Mouse (Mus musculus) left cerebral cortex, postnatal 14 days (tissue): ENCODE data around the gene Prps2. TPM values are rescaled to one million over a fixed set of nuclear protein-coding genes. Genes with fewer than 3 reads are reported as not detected.
"Not testable (repeated sequence)": the region's sequence is repeated elsewhere in the genome, so short reads cannot be mapped to it uniquely, and the experiment has no call there.

Experiments
- DNase-seq, 2 experiments: peaks; one replicate each; pipeline ENCODE4 v3.0.0; 2021 to 2022; ENCODE audit warnings: low spot score in 2 of 2, mixed read lengths in 1 of 2
- intact Hi-C: fragments of 180-260 bp; cut with DNase I; formaldehyde crosslinking; loops from one replicate; pipeline ENCODE4 v1.15.1; 2025
- long read RNA-seq, 2 experiments: library from polyadenylated mRNA; stranded (forward); transcript quantifications; one replicate each; pipeline ENCODE4 v2.0.0; 2021
- total RNA-seq, 2 experiments: library from RNA; stranded (reverse); gene quantifications; 2 replicates each; pipeline ENCODE4 v1.2.3; 2021

The Prps2 gene
- 10 to 100 TPM; 23.1 to 27.6 TPM for total RNA-seq
- long read RNA-seq, experiment 1, transcript Prps2-201 (7 exons, 3,699 nt), result major isoform, 31 of 34 reads
- long read RNA-seq, experiment 1, partial matches to known transcripts, result 0 of 34 reads
- long read RNA-seq, experiment 1, other reads (novel, unspliced or antisense), result 3 of 34 reads
- long read RNA-seq, experiment 2, transcript Prps2-201 (7 exons, 3,699 nt), result major isoform, 15 of 19 reads
- long read RNA-seq, experiment 2, partial matches to known transcripts, result 2 of 19 reads
- long read RNA-seq, experiment 2, other reads (novel, unspliced or antisense), result 2 of 19 reads

DNA sequence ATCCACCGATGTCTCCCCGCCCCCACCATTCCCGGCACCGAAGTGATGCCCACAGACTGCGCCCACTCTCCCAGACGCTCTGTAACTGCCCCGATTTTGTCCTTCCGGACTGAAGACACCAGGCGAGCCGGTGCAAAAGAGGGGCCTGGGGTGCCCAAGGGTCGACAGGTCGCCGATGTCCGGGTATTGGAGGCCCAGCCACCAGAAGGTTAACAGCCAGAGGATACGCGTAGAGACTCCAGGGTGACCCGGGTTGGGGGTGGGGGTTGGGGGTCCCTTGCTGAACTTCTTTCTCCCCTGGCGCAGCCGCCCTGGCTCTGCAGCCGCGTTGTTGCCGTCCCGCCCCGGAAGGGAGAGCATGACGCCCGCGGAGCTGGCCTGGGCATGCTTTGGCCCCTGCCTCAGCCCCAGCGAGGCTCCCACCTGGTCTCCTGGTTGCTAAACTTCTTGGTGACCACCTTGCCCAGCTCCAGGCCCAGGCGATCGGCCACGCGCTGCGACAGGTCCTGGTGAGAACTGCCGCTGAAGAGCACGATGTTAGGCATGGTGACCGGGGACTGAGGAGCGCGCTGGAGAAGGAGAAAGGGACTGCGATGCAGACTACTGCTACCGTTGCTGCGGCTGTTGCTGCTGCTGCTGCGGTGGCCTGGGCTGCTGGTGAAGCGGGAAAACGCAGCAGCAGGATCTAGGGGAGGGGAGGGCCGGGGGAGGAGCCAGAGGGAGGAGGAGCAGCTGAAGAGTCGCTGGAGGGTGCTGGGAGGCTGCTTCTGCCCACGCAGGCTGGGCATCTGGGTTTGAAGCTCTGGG, at the start of gene Prps2:
Gene Prps2 (minus strand): TSS at position 703 of the 807 bp plus-strand sequence.
- intact Hi-C loops, result no loop called here
- peak; percentile 22 to 27 for DNase-seq

DNA sequence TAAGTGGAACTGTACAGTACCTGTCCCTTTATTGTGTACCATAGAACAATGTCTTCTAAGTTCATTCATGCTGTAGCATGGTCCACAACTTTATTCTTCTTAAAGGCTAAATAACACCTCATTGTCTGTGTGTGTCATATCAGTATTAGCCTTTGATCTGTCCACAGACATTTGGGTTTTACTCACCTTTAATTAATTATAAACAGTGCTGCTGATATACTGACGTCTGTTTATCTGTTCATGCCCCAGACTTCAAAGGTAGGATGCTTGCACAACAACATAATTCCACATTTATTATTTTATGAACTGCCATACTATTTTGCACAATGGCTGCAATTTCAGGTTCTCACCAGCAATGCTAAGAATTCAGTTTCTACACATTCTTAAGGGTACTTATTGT, 35.1 kb upstream of the Prps2 start:
- DNase-seq, result no peak
- intact Hi-C loops, result no loop called here

DNA sequence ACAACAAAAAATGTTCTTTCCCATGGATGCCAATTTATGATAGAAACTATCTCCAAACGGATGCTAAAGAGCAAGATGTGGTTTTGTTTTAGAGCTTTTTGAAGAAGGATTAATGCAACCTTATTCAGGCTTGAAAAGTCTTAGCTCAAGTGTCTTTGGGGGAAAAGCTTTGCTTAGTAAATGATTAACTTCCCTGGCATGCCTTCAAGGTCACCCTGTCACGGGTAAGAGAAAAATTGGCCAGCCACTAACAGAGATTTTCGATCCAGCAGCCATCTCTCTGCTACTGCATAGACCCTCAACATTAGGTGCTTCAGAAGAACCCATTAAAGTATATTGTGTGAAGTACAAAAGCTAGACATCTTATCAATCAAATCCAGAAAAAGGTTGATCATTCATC, 12.4 kb upstream of the Prps2 start:
- DNase-seq, result no peak
- intact Hi-C loops, result no loop called here

DNA sequence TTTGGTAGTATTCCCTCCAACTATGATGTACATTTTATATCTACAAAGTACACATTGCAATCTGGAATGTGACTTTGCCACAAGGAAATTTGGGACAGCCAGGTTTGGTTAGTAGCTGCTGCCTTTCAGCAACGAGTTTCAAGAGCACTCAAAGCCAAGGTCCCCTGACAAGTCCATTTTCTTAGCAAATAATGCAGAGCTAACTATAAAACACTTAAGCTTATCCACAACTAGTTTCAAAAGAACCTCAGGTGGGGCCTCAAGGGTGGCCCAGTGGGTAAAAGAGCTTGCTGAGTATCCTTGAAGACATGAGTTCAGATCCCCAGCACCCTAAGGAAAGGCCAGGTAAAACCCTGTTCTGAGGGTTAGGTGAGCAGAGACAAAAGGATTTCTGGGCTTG, 4.1 kb upstream of the Prps2 start:
- no peak for DNase-seq
- intact Hi-C loops, result no loop called here

DNA sequence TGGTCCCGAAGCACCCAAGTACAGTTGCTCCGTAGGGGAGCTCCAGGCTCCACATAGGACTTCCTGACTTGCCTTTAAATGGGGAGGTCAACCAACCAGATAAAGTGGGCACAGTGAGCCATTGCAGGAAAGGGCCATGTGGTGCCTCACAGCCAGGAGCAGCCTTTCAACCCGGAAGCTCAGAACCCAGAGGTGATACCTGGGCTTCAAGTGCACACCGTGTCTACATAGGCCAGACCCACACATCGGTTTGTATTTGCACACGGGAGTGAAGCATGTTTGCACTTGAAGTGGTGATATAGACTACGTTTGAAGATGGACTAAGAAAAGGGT, 271 bp upstream of the Prps2 start:
- intact Hi-C loops, result no loop called here
- DNase-seq, result no peak

DNA sequence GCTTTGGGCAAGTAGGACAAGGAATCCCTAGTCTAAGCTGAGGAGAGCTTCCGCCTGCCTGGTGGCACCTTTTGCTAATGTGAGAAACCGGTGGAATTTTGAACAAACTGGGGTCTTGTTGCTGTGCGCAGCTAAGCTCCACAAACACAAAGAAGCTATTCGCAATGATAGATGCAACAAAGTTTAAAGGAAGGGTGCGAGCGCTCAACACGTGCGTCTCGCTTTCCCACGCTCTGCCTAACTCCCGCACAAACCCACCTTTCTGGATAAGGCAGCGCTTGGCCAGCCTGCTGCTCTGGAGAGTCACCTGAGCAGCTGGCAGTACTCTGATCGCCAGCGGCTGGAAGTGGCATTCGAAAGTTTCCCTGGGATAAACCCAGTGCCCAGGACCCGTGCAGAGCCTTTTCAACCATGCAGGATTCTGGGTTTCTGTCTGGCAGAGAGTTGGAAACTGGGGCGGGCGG, 934 bp downstream of the Prps2 start:
- intact Hi-C loops, result no loop called here
- peak in 1 of 2 experiments; percentile 13 for DNase-seq

DNA sequence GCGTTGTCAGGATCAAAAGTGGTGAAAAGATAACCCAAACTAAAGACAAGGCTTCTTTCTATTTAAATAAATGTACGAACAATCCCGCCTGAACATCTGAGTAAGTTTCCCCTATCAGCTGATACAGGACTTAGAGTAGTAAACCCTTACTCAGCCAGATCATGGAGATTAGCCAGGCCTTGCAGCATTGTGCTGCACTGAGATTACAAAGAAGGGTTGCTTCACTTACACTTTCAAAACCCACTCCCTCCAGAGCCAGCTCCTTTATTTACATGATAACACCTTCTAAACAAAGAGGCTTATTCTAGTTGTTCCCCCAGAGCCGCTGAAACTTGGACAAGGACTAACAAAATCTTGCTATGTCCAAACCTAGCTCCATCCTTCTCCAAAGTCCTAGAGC, 2.5 kb downstream of the Prps2 start:
- intact Hi-C loops, result no loop called here
- no peak for DNase-seq

DNA sequence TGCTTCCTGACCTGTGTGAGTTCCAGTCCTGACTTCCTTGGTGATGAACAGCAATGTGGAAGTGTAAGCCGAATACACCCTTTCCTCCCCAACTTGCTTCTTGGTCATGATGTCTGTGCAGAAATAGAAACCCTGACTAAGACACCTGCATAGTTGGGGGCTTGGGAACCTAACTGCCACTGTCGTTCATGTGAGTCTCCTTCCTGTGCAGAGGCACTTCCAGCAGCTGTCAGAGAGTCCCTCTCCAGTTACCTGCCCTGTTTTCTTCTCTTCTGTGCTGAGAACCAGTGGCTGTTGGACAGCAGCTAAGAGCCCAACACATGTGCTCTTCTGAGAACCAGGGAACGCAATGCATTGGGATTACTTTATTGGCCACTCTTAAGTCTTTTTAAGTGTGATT, 21.3 kb downstream of the Prps2 start:
- intact Hi-C loops, DNase-seq: not testable (repeated sequence)

DNA sequence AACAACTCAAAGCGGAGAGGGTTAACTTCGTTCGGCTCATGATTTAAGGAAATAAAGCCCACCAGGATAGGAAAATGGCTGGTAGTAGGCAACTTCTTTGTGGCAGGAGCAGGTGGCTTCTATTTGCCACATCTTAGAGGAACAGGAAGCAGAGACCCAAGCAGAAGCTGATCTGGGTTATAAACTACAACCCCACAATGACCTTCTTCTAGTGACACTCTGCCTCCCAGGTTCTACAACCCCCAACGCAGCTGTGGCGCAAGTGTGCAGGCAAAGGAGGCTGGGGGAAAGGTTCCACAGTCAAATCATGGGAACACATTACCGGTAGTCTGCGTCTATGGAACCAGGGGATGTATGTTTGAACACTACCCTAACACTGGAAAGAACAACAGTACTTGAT, 22.8 kb downstream of the Prps2 start:
- DNase-seq, result no peak
- intact Hi-C loops, result loop anchor here (5.0 kb wide), 1 partner anchor 67 kb away; no protein-coding TSS in a partner anchor

DNA sequence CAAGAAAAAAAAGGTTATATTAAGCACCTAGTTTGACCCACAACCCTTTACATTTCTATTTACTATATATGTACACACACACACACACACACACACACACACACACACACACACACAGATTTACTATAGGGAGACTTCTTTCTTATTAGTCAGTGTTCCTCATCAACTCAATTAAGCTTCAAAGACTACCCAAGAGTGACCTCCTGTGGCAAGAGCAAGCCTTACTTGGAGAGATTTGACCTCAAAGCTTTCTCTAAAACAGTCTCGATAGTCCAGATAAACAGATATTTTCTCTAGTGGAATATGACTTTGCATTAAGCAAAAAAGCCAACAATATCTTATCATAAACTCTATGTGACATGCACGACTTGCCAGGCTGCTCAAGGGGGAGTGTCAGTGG, 25.1 kb downstream of the Prps2 start:
- peak in 1 of 2 experiments; percentile 8 for DNase-seq
- intact Hi-C loops, result loop anchor here (5.0 kb wide), 1 partner anchor 65 kb away; no protein-coding TSS in a partner anchor

DNA sequence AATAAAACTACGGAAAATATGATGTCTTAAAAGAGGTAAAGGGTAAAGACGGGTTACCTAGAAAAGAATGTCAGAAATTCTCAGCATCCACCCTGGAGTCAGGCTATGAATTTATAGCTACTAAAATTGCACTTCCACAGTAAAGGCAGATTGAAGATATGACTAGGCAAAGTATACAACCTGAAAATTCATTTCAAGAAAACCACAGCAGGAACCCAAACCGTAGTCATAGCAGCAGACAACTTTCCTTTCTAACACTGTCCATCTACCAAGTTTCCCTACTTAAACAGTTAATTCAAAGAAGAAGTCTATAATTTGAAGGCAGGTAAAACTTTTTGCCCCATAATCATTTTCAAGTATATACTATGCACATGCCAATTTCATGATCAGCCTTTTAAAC, 26.6 kb downstream of the Prps2 start:
- intact Hi-C loops, result loop anchor here (5.0 kb wide), 1 partner anchor 64 kb away; no protein-coding TSS in a partner anchor
- no peak for DNase-seq

DNA sequence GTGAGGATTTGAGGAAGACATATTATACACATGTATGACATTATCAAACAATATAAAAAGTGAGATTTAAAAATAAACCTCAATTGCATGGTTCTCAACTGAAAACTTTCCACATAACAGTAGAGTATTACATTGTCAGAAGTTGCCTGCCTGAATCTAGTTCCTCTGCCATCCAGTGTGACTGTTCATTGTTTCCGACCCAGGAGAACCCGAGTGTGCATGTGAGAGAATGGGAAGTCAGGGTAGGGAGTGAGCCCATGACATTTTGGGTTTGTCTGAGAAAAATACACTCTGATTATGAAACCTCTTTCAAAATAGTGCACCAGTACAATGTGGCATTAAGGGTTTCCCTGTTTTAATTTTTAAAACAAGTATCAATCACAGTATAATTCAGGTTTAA, 28.9 kb downstream of the Prps2 start:
- no peak for DNase-seq
- intact Hi-C loops, result no loop called here

DNA sequence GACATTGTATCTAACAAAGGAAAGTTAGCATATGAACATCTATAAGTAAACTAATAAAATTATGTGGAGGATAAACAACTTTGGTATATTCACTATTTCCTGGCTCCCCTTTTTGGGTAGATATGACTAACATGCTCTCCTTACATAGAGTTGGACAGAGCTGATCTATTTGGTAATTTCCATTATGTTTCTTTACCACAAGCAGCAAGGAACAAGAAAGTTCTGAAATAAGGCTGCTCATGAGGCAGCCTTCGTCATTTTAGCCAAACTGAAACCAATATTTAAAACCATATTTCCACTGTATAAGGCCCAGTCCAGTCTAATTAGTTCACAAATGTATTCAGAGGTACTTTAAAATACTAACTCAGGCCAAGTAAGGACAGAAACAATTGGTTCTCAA, 36.1 kb downstream of the Prps2 start:
- intact Hi-C loops, result no loop called here
- no peak for DNase-seq

DNA sequence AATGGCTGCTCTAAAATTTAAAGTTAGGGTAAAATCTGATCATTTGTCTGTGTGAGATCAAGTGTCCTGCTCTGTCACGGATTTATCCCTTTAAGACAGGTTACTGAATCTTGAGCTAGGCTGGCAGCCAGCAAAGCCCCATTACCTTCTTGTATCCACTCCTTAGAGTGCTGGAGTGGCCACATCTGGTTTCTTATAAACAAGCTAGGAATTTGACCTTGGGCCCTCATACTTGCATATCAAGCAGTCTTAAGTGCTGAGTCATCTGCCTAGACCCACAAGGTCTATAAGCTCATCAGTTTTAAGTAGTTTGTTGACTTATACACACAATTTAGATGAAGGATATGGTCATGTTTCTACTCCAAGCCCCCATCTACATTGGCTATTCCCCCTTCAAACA, 38.2 kb downstream of the Prps2 start:
- intact Hi-C loops, result no loop called here
- no peak for DNase-seq

DNA sequence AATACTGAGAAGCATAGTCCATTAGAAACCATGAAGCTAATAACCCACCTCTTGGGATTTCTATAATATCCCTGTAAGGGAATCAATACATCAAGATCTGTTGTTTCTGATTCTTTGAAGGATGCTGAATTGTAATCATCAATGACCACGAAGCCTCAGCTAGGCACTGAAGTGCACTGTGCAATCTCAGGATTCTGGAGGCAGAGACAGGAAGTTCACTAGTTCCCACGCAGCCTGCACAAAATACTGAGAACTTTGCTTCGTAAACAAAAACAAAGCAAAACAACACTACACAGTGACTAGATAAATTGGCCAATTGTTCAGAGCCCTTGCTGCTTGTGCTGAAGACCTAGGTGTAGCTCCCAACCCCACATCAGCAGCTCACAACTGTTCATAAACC, 40.7 kb downstream of the Prps2 start:
- no peak for DNase-seq
- intact Hi-C loops, result no loop called here

DNA sequence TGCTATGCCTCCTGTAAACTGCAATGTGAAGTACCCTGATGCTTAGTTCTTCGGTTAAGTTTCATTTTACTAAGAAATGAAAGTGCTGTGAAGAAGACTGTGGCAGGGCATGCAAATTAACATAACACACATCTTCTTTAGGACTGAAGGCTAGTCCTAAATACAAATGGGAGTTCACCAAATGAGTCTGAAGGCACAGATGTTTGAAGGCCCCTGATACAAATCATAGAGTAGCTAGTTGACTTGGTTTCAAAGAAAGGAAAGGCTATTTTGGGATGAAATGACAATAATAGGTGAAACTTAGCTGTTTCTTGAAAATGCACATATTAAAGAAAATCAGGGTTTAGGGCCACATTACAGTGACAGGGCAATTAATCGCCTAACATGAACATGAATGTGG, 42.4 kb downstream of the Prps2 start:
- DNase-seq, result no peak
- intact Hi-C loops, result no loop called here

DNA sequence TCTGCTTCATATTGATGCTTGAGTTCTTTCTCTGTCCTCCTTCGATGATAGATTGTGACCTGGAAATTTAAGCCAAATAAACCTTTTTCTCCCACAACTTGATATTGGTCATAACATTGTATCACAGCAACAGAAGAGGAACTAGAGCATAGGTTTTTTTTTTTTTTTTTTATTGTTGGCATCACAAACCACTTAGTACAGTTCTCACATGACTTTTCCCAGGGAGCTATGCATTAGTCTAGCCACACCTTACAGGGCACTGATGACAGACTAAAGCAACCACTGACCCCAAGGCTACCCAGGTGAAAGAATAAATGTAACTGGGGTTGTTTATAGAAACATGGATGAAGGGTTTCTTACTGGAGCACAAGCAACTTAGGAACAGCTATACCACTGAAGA, 44.6 kb downstream of the Prps2 start:
- no peak for DNase-seq
- intact Hi-C loops, result no loop called here

DNA sequence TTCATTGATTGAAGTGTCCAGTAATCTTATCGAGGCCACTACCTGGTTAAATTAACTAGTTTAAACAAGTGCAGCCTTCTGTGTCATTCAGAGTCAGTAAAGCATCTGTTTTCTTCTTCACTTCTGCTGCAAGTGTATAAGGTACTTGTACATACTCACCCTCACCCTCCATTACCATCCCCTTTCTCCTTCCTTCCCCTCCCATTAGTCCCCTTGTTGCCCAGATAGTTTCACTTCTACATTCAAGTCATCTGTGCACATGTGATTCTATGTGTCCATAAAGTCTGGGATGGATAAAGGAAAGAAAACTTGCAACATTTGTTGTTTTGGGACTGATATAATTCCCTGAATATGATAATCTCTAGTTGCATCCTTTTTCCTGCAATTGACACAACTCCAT, 48.0 kb downstream of the Prps2 start:
- intact Hi-C loops, result no loop called here
- no peak for DNase-seq

DNA sequence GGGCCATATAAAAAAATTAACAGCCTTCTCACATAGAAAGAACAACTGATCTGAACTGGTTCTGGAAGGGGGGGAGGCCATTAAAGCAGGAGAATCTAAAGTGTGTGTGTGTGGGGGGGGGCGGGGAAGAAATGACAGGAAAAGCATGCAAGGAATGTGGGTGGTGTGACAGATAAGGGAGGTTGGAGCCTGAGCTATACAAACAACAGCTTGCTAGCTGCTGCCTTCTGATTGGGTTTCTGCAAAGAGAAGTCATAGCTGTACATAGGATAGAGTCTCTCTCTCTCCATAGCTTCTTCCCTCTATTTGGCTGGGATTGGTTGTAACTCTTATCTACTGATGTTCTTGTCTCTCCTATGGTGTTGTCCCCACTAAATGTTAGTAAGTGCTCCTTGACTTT, 49.9 kb downstream of the Prps2 start:
- no peak for DNase-seq
- intact Hi-C loops, result no loop called here

DNA sequence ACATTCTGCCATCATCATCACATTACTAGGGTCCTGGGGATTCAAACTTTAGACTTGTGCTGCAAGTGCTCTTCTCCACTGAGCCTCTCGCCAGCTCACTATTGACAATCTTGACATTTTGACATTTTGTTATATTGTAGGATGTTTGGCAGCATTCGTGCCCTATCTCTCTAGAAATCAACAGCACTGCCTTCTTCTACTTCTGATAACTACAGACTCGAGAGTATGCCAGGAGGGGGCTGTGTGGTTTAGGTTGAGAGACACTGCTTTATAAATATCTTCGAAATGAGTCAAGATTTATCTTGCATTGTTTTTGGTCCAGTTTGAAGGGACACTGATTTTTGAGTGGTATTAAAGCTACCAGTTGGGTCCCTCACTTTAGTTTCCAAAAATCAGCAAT, 51.6 kb downstream of the Prps2 start:
- no peak for DNase-seq
- intact Hi-C loops, result no loop called here

DNA sequence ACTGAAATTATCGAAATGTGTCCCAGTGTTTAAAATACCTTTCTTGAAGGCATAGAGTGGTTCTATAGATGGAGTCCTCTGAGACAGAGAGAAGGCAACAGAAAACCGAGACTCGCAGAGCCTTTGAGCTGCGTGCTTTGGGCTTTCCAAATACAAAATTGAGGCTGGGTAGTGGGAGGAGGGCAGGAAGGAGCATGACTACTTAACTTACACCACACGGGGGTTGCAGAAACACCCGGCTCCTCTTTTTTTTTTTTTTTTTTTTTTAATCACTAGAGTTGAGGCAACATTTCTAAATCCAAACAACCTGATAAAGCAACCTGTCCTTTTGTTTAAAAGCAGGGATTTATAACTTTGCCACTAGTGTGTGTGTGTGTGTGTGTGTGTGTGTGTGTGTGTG, 52.1 kb downstream of the Prps2 start, which contains the start of gene Tlr7:
Gene Tlr7 (minus strand): TSS at position 160 of the 400 bp plus-strand sequence.
- DNase-seq, result no peak
- intact Hi-C loops, result no loop called here
